Mouse (Mus musculus): ENCODE results near the gene Cyp2u1.

The Cyp2u1 gene

DNA sequence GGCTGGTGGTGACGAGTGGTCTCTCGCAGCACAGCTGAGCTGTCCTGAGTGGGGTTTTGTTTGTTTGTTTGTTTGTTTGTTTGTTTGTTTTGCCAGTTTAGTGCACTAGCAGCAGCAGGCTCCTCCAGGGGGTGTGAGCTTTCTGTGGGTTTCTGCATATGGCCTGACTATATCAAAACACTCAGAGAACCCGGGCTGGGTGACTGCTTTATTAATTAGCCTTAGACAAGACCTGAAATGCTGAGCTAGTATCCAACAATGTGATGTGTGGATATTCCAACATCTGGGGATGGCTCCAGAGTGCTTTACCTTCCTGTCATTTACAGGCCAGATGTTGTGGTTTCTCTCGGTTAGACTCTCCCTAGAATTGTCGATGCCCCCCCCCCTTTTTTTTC lies 290 bp upstream of the Cyp2u1 start:
- DNase-seq (ENCODE audit: low spot score): no peak

DNA sequence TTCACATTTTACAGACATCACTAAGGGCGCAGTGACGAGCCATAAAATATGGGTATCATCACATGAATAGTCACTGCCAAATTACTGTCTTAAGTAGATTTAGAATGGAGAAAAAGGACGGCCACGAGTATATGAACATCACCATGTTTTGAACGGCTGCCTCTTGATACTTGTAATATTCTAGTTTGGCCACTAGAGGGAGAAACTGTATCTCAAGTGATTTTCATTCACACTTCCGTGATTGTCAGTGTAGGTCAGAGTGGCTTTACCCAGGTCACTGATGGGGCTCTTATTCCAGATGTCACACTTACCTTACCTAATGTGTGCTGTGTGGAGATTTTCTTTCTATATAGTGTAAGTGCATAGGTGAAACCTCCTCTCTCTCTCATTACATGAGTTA lies 3.1 kb downstream of the Cyp2u1 start:
- DNase-seq (ENCODE audit: low spot score): no peak

DNA sequence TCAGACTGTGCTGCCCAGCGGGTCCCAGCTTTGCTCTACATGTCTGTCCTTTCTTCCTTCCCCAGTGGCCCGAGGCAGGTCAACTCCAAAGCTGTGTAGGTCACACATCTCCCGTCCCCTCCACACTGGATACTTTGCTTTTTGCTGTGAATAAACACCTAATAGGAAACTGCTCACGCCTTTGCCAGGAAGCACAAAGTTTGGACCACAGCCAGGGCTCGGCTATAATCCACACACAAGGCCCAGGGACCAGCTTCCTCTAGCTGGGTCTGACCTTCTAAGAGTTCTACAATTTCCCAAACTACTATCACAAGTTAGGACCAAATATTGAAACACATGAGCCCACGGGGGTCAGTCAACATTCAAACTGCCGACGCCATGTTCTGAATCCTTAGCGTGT lies 3.9 kb downstream of the Cyp2u1 start:
- DNase-seq (ENCODE audit: low spot score): no peak

DNA sequence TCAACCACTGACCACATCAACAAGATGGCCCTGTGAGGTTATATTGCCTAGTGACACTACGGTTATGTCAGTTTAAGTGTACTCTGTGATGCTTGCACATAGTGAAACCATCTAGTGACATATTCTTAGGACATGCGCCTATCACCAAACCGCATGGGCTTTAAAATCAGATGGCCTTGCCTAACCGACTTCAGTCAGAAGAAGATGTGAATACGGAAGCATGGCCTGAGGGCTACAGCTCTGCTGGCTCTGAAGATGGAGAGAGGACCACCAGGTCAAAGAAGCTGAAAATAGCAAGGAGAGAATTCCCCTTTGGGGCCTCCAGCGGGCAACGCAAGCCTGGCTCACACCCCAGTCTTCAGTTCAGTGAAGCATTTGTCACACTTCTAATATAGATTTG lies 6.1 kb downstream of the Cyp2u1 start:
- no peak for DNase-seq (ENCODE audit: low spot score)

DNA sequence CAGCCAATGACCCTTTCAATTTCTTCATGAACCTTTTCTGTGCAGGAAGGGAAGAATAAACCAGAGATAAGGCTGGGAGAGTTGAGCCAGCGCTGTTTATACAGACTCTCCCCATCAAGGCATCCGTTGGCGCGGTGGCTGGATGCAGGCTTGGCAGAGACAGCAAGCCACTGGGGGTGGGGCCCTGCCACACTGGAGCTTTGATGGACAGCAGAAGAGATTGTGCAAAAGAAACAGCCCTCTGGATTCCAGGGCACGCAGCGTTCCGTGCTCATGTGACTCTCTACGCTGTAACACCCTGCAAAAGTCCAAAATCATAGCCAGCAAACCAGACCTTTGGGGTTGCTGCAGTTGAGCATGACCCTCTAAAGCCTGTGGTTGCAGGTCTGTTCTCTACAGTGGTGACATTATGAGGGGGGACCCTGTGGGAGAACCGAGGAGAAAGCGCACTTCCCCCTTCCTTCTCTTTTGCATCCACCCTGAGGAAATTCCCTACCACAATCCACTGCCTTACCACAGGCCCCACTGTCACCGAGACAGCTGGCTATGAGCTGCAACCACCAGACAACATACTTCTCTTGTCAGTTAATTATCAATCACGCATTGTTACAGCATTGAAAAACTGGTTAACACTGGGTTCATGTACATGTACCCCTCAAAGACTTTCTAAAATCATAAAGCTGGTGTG lies 7.4 kb downstream of the Cyp2u1 start:
- no peak for DNase-seq (ENCODE audit: low spot score)

DNA sequence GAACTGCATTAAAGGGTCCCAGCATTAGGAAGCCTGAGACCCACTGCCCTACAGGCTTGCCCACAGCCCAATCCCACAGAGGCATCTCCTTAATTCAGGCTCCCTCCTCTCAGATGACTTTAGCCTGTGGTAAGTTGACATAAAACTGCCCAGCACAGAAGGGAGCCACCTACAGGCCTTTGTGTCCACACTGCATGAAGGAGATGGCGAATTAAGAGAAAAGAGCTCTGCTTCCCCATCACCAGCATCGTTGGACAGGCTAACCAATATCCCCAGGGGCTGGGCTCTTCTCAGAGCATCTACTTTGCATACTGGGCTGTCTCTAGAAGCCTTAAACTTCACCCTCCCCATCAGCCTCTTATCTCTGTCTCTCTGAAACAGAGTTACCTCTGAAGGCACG lies 8.5 kb downstream of the Cyp2u1 start:
- DNase-seq (ENCODE audit: low spot score): no peak

DNA sequence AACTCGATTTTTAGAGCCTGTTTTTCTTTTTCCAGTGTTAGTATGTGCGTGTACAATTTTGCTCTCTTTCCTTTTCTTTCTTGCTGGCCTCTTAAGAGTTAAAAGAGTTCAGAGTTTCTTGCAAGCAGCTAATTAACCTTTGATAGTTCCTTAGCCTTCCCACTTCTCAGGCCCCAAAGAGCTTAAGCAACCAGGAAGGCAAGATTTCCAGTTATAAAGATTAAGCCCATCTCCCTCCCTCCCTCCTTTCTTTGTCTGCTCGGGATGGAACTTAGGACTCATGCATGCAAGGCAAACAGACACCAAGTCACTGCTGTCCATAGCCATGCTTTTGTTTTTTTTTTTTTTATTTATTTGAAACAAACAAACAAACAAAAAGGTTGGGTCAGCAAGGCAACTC lies 10.1 kb downstream of the Cyp2u1 start:
- no peak for DNase-seq (ENCODE audit: low spot score)

DNA sequence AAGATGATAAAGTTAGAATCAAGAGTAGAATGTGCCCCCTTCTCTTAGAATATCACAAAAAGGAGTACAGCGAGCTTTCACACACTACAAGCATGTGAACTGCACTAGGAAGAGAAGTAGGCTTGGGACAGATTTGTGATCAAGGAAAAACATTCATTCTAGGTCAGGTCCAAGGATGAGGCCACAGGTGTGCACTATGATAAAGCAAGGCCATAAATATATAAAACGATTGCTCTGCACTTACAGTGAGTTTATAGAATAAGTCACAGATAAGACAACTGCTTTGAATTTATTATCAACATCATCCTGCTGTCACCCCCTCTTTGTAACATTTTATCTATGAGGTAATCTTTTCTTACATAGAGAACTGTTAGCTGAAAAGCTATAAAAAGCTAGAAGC lies 10.7 kb downstream of the Cyp2u1 start:
- no peak for DNase-seq (ENCODE audit: low spot score)

DNA sequence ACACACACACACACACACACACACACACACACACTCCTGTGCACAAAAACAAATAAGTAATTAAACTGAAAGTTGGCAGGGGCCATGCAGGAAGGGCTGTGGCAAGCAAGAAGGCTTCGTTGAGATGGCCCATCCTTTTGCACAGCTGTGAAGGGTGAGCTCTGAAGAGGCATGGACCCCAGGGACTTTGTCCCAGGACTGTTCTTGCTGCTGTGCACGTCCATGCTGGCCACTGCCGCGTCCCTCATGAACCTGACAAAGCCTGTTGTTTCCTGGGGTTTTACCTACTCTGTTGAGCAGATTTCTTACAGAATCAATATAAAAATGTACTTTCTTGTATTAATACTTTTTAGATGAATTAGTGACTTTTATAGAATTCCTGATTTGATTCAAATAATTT lies 11.1 kb downstream of the Cyp2u1 start:
- no peak for DNase-seq (ENCODE audit: low spot score)

DNA sequence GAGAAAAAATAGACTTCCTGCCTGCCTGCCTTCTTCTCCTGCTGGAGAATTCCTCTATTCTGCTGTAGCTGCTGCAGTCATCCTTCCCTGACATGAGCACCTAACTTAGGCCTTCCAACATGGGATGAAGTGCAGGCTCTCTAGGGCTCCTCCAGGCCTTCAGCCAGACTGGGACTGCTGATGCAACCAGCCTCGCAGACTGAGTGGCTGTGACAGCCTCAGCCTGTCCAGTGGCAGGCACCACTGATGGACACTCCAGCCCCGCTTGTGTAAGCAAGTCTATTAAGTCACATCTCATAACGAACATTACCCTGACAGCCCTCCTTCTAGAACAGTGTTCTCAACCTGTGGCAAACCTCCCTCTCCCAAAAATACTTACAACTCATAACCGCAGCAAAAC lies 28.9 kb downstream of the Cyp2u1 start:
- no peak for DNase-seq (ENCODE audit: low spot score)

DNA sequence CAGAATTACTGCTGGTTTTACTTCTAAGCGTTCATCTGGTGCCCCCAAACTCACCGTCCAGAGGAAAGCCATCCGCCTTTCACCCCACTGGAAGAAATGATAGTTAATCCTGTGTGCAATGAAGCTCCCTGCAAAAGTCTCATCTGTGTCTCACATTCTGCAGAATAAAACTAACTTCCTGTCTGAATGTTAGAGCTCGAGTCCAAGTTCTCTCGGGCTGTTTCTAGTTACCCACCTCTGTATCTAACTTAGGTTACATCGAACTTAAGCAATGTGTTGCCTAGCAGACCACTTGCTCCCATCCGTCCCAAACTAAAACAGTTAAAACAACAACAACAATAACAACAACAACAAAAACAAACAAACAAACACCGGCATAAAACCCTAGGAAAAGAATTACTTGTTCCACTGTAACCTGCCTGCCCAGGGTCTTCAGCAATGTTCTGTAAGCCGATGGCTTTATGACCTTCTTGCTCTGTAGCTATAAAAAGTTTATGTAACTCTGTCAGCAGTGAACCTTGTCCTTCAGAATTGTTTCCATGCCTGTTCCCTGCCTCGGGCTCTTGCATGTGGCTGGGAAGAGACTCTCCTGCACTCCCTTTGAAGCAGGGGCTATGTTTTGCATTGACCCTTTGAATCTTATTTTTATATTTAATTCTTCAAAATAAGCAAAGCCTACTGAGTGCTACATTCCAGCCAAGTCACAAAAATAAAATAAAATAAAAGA lies 30.5 kb downstream of the Cyp2u1 start:
- no peak for DNase-seq (ENCODE audit: low spot score)

DNA sequence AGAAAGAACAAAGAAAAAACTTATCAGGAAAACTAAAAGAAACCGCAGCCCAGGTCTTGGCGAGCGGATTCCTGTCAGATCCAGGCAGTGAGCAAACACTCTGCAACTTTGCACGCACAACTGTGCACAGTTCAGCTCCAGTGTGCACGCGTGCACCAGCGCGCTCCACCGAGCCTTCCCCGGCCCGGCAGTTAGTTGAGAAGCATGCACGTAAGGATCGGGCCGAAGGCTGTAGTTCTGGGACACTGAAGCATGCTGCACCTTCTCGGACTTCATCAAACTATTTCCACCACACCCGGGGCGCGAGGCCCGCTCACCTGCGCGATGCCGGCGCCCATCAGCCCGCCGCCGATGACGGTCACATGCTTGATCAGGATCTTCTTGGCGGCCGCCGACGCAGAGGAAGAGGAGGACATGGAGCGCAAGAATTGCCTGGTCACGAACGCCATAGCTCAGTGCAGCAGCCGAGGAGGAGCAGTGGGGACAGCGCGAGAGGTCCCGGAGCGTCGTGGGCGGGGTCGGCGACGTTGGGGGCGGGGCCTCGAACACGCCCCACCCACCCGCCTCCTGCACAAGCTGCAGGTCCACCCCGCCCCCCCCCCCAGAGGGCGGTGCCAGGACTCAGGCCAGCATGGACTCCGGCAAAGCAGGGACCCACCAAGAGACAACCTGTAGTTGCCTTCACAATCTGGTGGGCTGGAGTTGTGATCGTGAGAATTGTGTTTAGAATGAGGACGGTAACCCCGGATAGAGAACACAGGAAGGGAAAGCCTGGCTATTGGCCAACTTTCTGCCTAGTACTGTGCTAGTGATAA lies 31.3 kb downstream of the Cyp2u1 start, which contains the start of gene Hadh:
Gene Hadh, minus strand, starts transcription at position 543 of the 815 bp plus-strand sequence.
- peak; percentile 93 for DNase-seq (ENCODE audit: low spot score)

DNA sequence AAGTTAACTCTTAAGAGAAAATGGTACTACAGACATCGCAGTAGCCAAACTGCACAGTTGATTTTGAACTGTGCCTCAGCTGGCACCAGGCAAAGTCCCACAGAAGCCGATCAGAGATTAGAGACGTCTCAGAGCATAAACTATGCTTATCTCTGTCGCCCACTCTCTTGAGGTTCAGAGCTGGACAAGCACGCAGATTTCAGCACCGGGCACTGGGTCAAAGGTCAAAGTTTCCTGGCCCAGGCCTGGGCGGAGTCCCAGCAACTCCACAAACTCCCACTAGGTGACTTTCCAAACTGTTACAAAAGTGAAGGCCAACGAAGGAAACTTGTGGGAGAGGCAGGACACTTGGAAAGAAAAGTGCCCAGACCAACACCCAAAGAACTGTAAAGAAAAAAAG lies 31.9 kb downstream of the Cyp2u1 start:
- peak; percentile 79 for DNase-seq (ENCODE audit: low spot score)

DNA sequence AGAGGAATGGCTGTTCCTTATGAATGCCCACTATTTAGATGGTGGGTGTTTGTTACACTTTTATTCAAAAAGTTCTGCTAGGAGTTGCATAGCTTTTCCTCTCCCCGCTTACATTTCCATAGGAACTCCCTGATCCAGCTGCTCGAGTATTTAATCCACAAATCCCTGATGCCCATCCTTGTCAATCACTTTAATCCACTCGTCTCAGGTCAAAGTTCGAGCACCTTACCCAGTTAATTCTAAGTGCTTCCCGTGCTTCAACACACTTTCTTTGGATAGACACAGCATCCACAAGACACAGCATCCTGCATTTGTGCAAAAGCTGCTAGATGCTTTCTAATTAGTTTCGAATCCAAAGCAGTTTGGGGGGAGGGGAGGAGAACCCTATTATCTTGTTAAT lies 32.6 kb downstream of the Cyp2u1 start:
- no peak for DNase-seq (ENCODE audit: low spot score)

DNA sequence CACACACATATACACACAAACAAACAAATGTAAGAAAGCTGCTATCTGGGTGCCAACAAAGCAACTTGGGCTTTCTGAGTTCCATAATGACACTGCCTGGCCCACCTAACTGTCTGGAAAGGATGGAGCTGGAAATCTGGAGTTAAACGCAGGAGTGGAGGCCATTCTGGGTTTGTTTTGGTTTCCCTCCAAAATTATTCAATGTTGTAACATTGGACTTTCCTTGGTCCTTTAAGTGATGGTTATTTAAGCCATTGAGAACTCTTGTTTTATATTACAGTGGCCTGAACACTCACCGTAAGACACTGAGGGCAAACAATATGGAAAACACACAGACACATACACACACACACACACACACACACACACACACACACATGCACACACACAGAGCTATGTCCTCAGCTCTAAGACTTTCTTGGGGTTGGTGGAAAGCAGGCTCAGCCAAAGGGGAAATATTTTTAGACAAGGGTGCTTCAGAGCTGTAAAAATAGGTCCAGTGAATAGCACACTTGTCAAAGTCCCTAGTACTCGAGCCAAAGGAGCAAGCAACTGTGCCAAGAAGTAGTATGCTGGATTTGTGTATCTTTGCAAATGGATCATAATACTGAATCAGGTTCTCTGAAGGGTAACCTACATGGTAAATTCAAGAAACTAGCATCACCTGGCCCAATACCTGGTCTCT lies 36.5 kb downstream of the Cyp2u1 start:
- no peak for DNase-seq (ENCODE audit: low spot score)

DNA sequence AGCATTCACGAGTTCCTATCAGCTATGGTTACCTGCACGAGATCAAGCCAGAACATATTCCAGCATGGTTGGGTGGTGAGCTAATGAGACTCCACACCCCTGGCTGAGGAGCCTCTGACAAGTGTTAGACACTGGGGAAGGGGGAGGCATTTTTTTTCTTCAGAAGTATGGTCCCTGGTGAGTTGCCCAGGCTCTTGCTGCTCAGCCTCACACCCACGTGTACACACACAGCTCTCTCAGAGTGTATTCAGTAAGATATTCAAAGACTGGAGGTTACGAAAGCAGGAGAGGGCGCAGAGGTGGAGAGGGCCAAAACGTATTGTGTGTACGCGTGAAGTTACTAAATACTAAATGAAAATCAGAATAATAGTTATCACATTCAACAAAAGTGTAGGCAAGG lies 37.5 kb downstream of the Cyp2u1 start:
- no peak for DNase-seq (ENCODE audit: low spot score)

DNA sequence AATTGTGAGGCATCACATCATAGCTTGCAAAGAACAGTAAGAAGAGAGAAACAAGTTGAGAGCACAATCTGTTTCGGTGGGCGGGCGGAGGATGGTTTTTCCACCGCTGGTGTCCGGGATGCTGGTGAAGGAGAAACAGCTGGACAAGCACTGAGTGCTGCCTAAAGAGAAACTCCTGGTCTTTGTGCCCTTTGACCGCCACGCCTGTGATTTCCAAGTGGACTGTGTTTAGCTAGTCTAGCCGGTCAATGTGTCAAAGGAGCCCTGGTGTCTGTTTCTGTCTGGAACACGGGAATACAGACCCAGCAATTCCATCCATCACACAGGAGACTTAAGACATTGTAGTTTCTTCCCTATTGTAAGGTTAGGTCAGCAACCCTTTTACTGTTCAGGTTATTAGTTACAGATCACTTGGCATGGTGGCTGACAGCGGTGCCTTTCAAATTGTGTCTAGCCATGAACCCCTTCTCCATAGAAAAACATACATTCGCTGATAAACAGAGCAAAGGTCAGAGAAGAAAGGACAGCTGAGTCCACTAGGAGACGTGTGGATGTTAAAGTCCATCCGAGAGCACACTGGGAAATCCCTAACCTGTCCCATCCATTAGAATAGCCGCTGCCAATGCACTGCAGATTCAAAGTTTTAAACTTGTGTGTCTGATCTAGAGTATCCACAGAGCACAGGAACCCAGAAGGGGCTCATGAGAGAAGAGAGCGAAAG lies 39.1 kb downstream of the Cyp2u1 start:
- no peak for DNase-seq (ENCODE audit: low spot score)

DNA sequence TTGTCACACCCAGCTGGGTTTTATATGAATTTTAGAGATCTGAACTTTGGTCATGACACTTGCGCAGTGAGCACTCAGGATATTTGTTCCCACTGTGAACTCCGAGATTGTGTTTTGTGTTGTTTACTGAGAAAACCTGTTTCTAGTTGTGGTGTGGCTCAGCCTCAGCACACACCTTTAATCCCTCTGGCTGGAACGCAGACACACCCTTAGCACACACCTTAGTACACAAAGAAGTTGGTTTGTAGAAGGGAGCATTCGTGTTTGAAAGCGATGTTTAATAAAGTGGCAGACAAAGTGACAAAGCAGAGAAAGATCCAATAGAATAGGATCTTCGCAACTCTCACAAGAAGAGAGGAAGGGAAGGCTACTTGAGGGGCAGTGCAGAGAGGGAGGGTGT lies 42.6 kb downstream of the Cyp2u1 start:
- no peak for DNase-seq (ENCODE audit: low spot score)

DNA sequence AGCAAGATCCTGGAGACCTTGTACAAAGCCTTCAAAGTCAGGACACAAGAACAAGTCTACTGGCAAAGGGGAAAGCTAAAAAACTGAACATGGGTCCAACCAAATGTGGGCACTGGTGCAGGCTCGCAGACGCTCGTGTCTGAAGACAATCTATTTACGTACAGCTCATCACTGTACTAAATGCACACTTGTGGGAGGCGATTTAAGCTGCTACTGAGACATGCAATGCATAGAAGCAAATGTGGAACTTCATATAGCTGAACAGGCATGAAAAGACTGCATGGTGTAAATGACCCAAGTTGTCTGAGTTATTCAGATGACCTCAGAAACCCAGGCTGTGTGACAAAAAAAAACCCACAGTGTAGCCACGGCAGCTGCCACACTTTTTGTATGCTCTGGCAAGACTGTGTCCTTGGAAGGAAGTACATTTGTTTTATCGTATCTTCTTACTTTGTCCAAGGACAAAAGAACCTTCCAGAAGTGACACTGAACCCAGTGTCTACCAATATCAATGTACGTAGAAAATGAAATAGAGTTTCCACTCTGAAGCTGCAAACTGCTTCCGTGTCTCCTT lies 43.5 kb downstream of the Cyp2u1 start:
- DNase-seq (ENCODE audit: low spot score): no peak

DNA sequence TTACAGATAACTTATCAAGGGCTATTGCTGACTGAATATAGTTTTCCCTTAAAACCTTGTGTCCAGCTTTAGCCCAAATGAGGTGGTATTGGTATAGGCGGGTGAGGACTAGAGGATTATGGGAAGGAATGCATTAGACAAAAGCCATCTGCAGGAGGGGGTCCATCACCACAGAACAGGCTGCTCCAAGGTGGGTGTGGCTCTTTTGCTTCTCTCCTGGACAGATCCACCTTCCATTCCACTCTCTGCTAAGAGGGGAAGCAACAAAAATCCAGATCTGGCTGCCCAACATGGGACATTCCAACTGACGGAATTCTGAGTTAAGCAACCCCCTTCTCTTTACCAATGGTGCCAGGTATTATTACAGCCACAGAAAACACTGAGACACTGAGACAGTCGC lies 44.1 kb downstream of the Cyp2u1 start:
- no peak for DNase-seq (ENCODE audit: low spot score)

DNA sequence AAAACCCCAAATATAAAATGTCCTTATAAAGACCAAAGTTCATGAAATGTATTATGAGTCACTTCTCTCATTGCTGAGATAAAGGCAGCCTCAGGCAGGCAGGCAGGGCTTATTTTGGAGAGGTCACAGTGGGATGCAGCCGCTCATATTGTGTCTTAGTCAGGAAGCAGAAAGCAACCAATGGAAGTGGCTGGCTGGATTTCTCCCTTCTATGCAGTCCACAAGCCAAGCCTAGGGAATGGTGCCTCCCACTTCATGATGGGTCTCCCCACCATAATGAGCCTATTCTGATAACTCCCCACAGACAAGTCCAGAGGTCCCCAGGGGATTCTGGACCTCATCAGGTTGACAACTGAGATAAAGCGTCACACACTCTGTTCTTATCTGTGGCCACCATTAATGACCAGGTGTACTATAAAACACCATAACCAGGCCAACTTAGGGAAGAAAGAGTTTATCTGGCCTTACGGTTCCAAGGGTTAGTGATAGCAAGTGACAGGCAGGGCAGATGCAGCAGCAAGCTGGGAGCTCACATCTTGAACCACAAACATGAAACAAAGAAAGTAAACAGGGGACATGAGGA lies 47.5 kb downstream of the Cyp2u1 start:
- DNase-seq (ENCODE audit: low spot score): no peak
